Mouse (Mus musculus) heart, embryonic 12.5 days (tissue): ENCODE data around the gene Krt35. TPM values are rescaled to one million over a fixed set of nuclear protein-coding genes. Genes with fewer than 3 reads are reported as not detected.

ENCODE experiments used
- ATAC-seq: fragments of 200-750 bp; cut with Nextera tagmentation; 2 replicates; pipeline ENCODE4 v1.8.0; 2017; ENCODE audit warnings: moderate TSS enrichment, moderate library complexity; ENCODE audit not compliant: insufficient number of reproducible peaks, low FRiP score
- H3K27ac ChIP-seq: fragments of 300-500 bp; sonication (generic); 2 replicates; pipeline ENCODE4 v1.5.1; 2016; ENCODE audit warnings: mild to moderate bottlenecking, moderate library complexity; ENCODE audit not compliant: poor library complexity, severe bottlenecking
- H3K27me3 ChIP-seq: fragments of 300-500 bp; sonication (generic); replicated peaks from 2 replicates; pipeline ENCODE4 v1.6.1; 2016; ENCODE audit warnings: mild to moderate bottlenecking, moderate library complexity
- H3K36me3 ChIP-seq: fragments of 300-500 bp; sonication (generic); 2 replicates; pipeline ENCODE4 v1.6.1; 2016; ENCODE audit warnings: mild to moderate bottlenecking, moderate library complexity
- H3K4me1 ChIP-seq: fragments of 300-500 bp; sonication (generic); replicated peaks from 2 replicates; pipeline ENCODE4 v1.6.1; 2016; ENCODE audit warnings: mild to moderate bottlenecking
- H3K4me2 ChIP-seq: fragments of 300-500 bp; sonication (generic); 2 replicates; pipeline ENCODE4 v1.6.1; 2016; ENCODE audit warnings: mild to moderate bottlenecking, moderate library complexity
- H3K4me3 ChIP-seq: fragments of 300-500 bp; sonication (generic); 2 replicates; pipeline ENCODE4 v1.5.1; 2016; ENCODE audit warnings: mild to moderate bottlenecking
- H3K9ac ChIP-seq: fragments of 300-500 bp; sonication (generic); 2 replicates; pipeline ENCODE4 v1.6.1; 2016; ENCODE audit warnings: mild to moderate bottlenecking, moderate library complexity
- H3K9me3 ChIP-seq: fragments of 300-500 bp; sonication (generic); replicated peaks from 2 replicates; pipeline ENCODE4 v1.6.1; 2016; ENCODE audit warnings: mild to moderate bottlenecking, moderate library complexity
- WGBS: fragments of 180-500 bp; shearing (Covaris S2); methylation state at CpG from one replicate; pipeline ENCODE4 v1.1.7; 2016; 5-methylcytosine and 5-hydroxymethylcytosine counted together
- polyA plus RNA-seq: library from polyadenylated mRNA; unstranded; fragments of >200 nt; fragmentation: Nextera tagmentation; extraction: Ambion mirVana; gene quantifications from 2 replicates; pipeline ENCODE4 v1.2.1, GENCODE M21; 2016

Krt35 gene
- polyA plus RNA-seq, 1 experiment from 2014 or later = not detected

GRCm38 (mm10) chr11:100112935-100113741 is 17.1 kb upstream of the Krt35 start:
- H3K9me3 ChIP-seq = no peaks in the 10 kb centered on the region
- H3K4me2 ChIP-seq = no peak overlapping the region
- 70% methylated on average over 11 of the region's 11 CpGs for WGBS
- no peaks in the 10 kb centered on the region for H3K4me1 ChIP-seq
- ATAC-seq = no peak
- peaks cover 8% of the 10 kb centered on the region; the same call in 1 of the 2 replicates for H3K27me3 ChIP-seq
- no peak overlapping the region for H3K27ac ChIP-seq
- no peak overlapping the region for H3K9ac ChIP-seq
- no peaks in the 10 kb centered on the region for H3K36me3 ChIP-seq
- no peak overlapping the region for H3K4me3 ChIP-seq

GRCm38 (mm10) chr11:100105576-100106122 is 9.6 kb upstream of the Krt35 start, which contains the start of gene Krt36:
Gene Krt36, minus strand, starts transcription at chr11:100105626.
- H3K4me3 ChIP-seq = no peak within 1 kb of the TSS
- no peak for ATAC-seq
- no peak within 1 kb of the TSS for H3K4me2 ChIP-seq
- H3K4me1 ChIP-seq = no peaks in the 10 kb centered on the region
- no peaks in the 10 kb centered on the region for H3K9me3 ChIP-seq
- H3K27me3 ChIP-seq = 0 out of 2 replicates have a peak, but pooled peaks cover 4% of the 10 kb centered on the region
- H3K9ac ChIP-seq = no peak within 1 kb of the TSS
- H3K36me3 ChIP-seq = no peaks in the 10 kb centered on the region
- no peak within 1 kb of the TSS for H3K27ac ChIP-seq
- 87% methylated on average over 6 of the region's 6 CpGs for WGBS

- 0 out of 2 replicates have a peak, but pooled peaks cover 4% of the 10 kb centered on the region for H3K27me3 ChIP-seq
- no peak overlapping the region for H3K4me2 ChIP-seq
- WGBS = 48% methylated on average over 15 of the region's 15 CpGs
- no peaks in the 10 kb centered on the region for H3K4me1 ChIP-seq
- H3K4me3 ChIP-seq = no peak overlapping the region
- no peak for ATAC-seq
- no peak overlapping the region for H3K9ac ChIP-seq
- H3K27ac ChIP-seq = no peak overlapping the region
- no peaks in the 10 kb centered on the region for H3K36me3 ChIP-seq
- no peaks in the 10 kb centered on the region for H3K9me3 ChIP-seq
These were observed 6.8 kb upstream of the Krt35 start for GRCm38 (mm10) chr11:100102693-100103429.

- ATAC-seq = no peak
- H3K4me2 ChIP-seq = no peak overlapping the region
- H3K9me3 ChIP-seq = no peaks in the 10 kb centered on the region
- no peak overlapping the region for H3K4me3 ChIP-seq
- no peak overlapping the region for H3K27ac ChIP-seq
- WGBS = 74% methylated on average over 4 of the region's 4 CpGs
- no peaks in the 10 kb centered on the region for H3K36me3 ChIP-seq
- no peak overlapping the region for H3K9ac ChIP-seq
- H3K27me3 ChIP-seq = 0 out of 2 replicates have a peak, but pooled peaks cover 4% of the 10 kb centered on the region
- no peaks in the 10 kb centered on the region for H3K4me1 ChIP-seq
These were observed 4.3 kb upstream of the Krt35 start for GRCm38 (mm10) chr11:100100391-100100790.

- Histone ChIP-seq H3K27me3 (0 out of 2 replicates have a peak, but pooled peaks cover 6% of the 10 kb centered on the region), H3K9ac (no peak overlapping the region), H3K4me1 (no peaks in the 10 kb centered on the region), H3K4me2 (no peak overlapping the region), H3K36me3 (no peaks in the 10 kb centered on the region), H3K4me3 (no peak overlapping the region), H3K9me3 (no peaks in the 10 kb centered on the region), H3K27ac (no peak overlapping the region)
- no peak for ATAC-seq
- 61% methylated on average over 9 of the region's 9 CpGs for whole genome bisulfite sequencing
These were observed 1.8 kb upstream of the Krt35 start for GRCm38 (mm10) chr11:100097819-100098218.

- Histone ChIP-seq H3K4me3 (no peak overlapping the region), H3K9ac (no peak overlapping the region), H3K4me2 (no peak overlapping the region), H3K27me3 (0 out of 2 replicates have a peak, but pooled peaks cover 4% of the 10 kb centered on the region), H3K27ac (no peak overlapping the region), H3K9me3 (0 out of 2 replicates have a peak, but pooled peaks cover 3% of the 10 kb centered on the region), H3K36me3 (no peaks in the 10 kb centered on the region), H3K4me1 (no peaks in the 10 kb centered on the region)
- 55% methylated on average over 7 of the region's 7 CpGs for WGBS
- ATAC-seq = no peak
These were observed 7.5 kb downstream of the Krt35 start for GRCm38 (mm10) chr11:100088378-100089025.

- 86% methylated on average over 10 of the region's 10 CpGs for WGBS
- ATAC-seq = no peak
- Histone ChIP-seq H3K9ac (no peak within 1 kb of the TSS), H3K4me1 (no peaks in the 10 kb centered on the region), H3K4me2 (no peak within 1 kb of the TSS), H3K9me3 (0 out of 2 replicates have a peak, but pooled peaks cover 3% of the 10 kb centered on the region), H3K4me3 (no peak within 1 kb of the TSS), H3K27me3 (0 out of 2 replicates have a peak, but pooled peaks cover 3% of the 10 kb centered on the region), H3K27ac (no peak within 1 kb of the TSS), H3K36me3 (no peaks in the 10 kb centered on the region)
These were observed 8.2 kb downstream of the Krt35 start, which contains the start of gene Krt32 for GRCm38 (mm10) chr11:100087861-100088260. Gene Krt32, minus strand, starts transcription at chr11:100088226.

- Histone ChIP-seq H3K27ac (no peak overlapping the region), H3K4me3 (no peak overlapping the region), H3K9me3 (no peaks in the 10 kb centered on the region), H3K27me3 (no peaks in the 10 kb centered on the region), H3K9ac (no peak overlapping the region), H3K4me2 (no peak overlapping the region), H3K4me1 (no peaks in the 10 kb centered on the region), H3K36me3 (no peaks in the 10 kb centered on the region)
- no peak for ATAC-seq
- WGBS = 56% methylated on average over 1 of the region's 1 CpGs
These were observed 22.2 kb downstream of the Krt35 start for GRCm38 (mm10) chr11:100073873-100074272.

GRCm38 (mm10) chr11:100067293-100068036 is 28.6 kb downstream of the Krt35 start:
- Histone ChIP-seq H3K9ac (no peak overlapping the region), H3K4me1 (peaks cover 15% of the 10 kb centered on the region), H3K27me3 (no peaks in the 10 kb centered on the region), H3K36me3 (no peaks in the 10 kb centered on the region), H3K27ac (no peak overlapping the region), H3K4me3 (no peak overlapping the region), H3K9me3 (no peaks in the 10 kb centered on the region), H3K4me2 (no peak overlapping the region)
- no peak for ATAC-seq
- WGBS = 64% methylated on average over 17 of the region's 17 CpGs

GRCm38 (mm10) chr11:100066236-100067010 is 29.6 kb downstream of the Krt35 start:
- Histone ChIP-seq H3K36me3 (no peaks in the 10 kb centered on the region), H3K27ac (no peak overlapping the region), H3K4me1 (peaks cover 15% of the 10 kb centered on the region), H3K4me3 (no peak overlapping the region), H3K27me3 (no peaks in the 10 kb centered on the region), H3K9me3 (no peaks in the 10 kb centered on the region), H3K9ac (no peak overlapping the region), H3K4me2 (no peak overlapping the region)
- ATAC-seq = no peak
- 50% methylated on average over 12 of the region's 12 CpGs for WGBS
